Mouse (Mus musculus) embryonic fibroblast, embryonic 13.5 days (primary cell): Measurements from ENCODE around the gene Abi2.

Experiments used
- CTCF ChIP-seq: IDR thresholded peaks from 2 replicates; pipeline ENCODE4 v1.5.1; 2011; ENCODE audit warnings: mild to moderate bottlenecking, control low read depth, low read length, moderate library complexity, borderline replicate concordance; ENCODE audit not compliant: insufficient read depth
- POLR2A ChIP-seq: IDR thresholded peaks from 2 replicates; pipeline ENCODE4 v1.6.1; 2011; ENCODE audit warnings: low read depth, mild to moderate bottlenecking, control low read depth, low read length, moderate library complexity

DNA sequence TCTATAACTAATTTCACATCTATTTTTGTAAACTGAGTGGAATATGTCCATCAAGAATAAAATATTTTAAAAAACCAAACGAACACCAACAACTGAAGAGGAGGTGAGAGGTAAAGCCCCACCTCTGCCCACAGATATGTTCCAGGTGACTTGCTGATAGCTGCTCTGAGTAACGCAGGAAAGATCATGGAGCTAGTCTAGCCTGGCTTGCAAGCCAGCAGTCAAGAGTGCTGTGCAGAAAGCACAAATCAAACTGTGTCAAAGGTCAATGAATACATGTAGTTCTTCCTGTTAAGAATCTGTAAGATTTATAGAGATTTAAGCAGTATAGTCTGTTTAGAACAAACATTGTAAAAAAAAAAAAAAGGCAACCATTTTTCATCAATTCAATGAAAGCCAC lies 101.2 kb downstream of the Abi2 start:
- TF ChIP-seq CTCF (no peak), POLR2A (no peak)
